Mouse (Mus musculus) embryonic facial prominence, embryonic 11.5 days (tissue): ENCODE results near the gene Med4. TPM values are rescaled to one million over a fixed set of nuclear protein-coding genes. Genes with fewer than 3 reads are reported as not detected.
A peak's percentile ranks its signal among the peaks of the same experiment; 100 is the strongest.

Source experiments
- ATAC-seq: fragments of 200-750 bp; cut with Nextera tagmentation; replicated peaks from 2 replicates; pipeline ENCODE4 v1.8.0; 2017; ENCODE audit warnings: low read depth; ENCODE audit not compliant: insufficient number of reproducible peaks, low FRiP score, low TSS enrichment
- DNase-seq: peaks from one replicate; pipeline ENCODE4 v3.0.0-alpha.2; 2015; ENCODE audit warnings: low spot score
- H3K27ac ChIP-seq: fragments of 300-500 bp; sonication (generic); replicated peaks from 2 replicates; pipeline ENCODE4 v1.5.1; 2014; ENCODE audit warnings: mild to moderate bottlenecking, low read depth, low read length, control low read depth
- H3K27me3 ChIP-seq: fragments of 300-500 bp; sonication (generic); 2 replicates; pipeline ENCODE4 v1.6.1; 2014; ENCODE audit warnings: mild to moderate bottlenecking, low read length, moderate library complexity, mixed read lengths; ENCODE audit not compliant: control insufficient read depth, insufficient read depth
- H3K36me3 ChIP-seq: fragments of 300-500 bp; sonication (generic); replicated peaks from 2 replicates; pipeline ENCODE4 v1.6.1; 2014; ENCODE audit warnings: low read depth, mild to moderate bottlenecking, low read length, moderate library complexity, mixed read lengths; ENCODE audit not compliant: control insufficient read depth, insufficient read depth
- H3K4me1 ChIP-seq: fragments of 300-500 bp; sonication (generic); 2 replicates; pipeline ENCODE4 v1.6.1; 2014; ENCODE audit warnings: low read length, mixed read lengths; ENCODE audit not compliant: control insufficient read depth, insufficient read depth
- H3K4me2 ChIP-seq: fragments of 300-500 bp; sonication (generic); 2 replicates; pipeline ENCODE4 v1.6.1; 2014; ENCODE audit warnings: low read depth, mild to moderate bottlenecking, control low read depth, low read length, moderate library complexity
- H3K4me3 ChIP-seq: fragments of 300-500 bp; sonication (generic); 2 replicates; pipeline ENCODE4 v1.5.1; 2014; ENCODE audit warnings: low read depth, low read length, control low read depth
- H3K9ac ChIP-seq: fragments of 300-500 bp; sonication (generic); replicated peaks from 2 replicates; pipeline ENCODE4 v1.6.1; 2014; ENCODE audit warnings: mild to moderate bottlenecking, control low read depth, low read length
- H3K9me3 ChIP-seq: fragments of 300-500 bp; sonication (generic); replicated peaks from 2 replicates; pipeline ENCODE4 v1.6.1; 2016; ENCODE audit warnings: mild to moderate bottlenecking, low read length, inconsistent platforms, mixed read lengths; ENCODE audit not compliant: control insufficient read depth
- WGBS: fragments of 180-500 bp; shearing (Covaris S2); extraction: QIAGEN DNeasy Blood & Tissue Kit; methylation state at CpG from one replicate; pipeline ENCODE4 v1.1.7; 2014; 5-methylcytosine and 5-hydroxymethylcytosine counted together
- polyA plus RNA-seq: library from polyadenylated mRNA; unstranded; fragments of >200 nt; fragmentation: Nextera tagmentation; extraction: Ambion mirVana; gene quantifications from 2 replicates; pipeline ENCODE4 v1.2.1, GENCODE M21; 2014

Gene Med4
- polyA plus RNA-seq, 1 experiment from 2014 or later: 113 TPM

- Histone ChIP-seq H3K27ac (0 out of 2 replicates have a peak overlapping the region, but pooled peaks have one; percentile 53), H3K4me1 (no peaks in the 10 kb centered on the region), H3K4me3 (peak overlapping the region; percentile 89), H3K36me3 (no peaks in the 10 kb centered on the region; the same call in 1 of the 2 replicates), H3K4me2 (peak overlapping the region; percentile 38), H3K9me3 (no peaks in the 10 kb centered on the region), H3K27me3 (no peaks in the 10 kb centered on the region), H3K9ac (peak overlapping the region; percentile 91)
- WGBS: 3% methylated on average over 61 of the region's 61 CpGs
- DNase-seq (peak; percentile 97), ATAC-seq (peak; percentile 93)
Observed at GRCm38 (mm10) chr14:73552341-73553121, 42.7 kb downstream of the Med4 start.

- H3K4me1 ChIP-seq: no peaks in the 10 kb centered on the region
- no peaks in the 10 kb centered on the region for H3K9me3 ChIP-seq
- no peaks in the 10 kb centered on the region for H3K27me3 ChIP-seq
- H3K4me3 ChIP-seq: peak overlapping the region; percentile 89
- DNase-seq (peak; percentile 18), ATAC-seq (peak; percentile 56; the same call in 1 of the 2 replicates)
- 2% methylated on average over 10 of the region's 10 CpGs for WGBS
- H3K9ac ChIP-seq: peak overlapping the region; percentile 91
- H3K27ac ChIP-seq: no peak overlapping the region
- peak overlapping the region; percentile 38 for H3K4me2 ChIP-seq
- no peaks in the 10 kb centered on the region; the same call in 1 of the 2 replicates for H3K36me3 ChIP-seq
Observed at GRCm38 (mm10) chr14:73553122-73553696, 43.4 kb downstream of the Med4 start.

Other genes with a start within 250 kb of the Med4 start
- 25.6 and 26.2 TPM in 2 replicates for gene Rb1, start 184.2 kb upstream of the Med4 start, polyA plus RNA-seq
- 378 and 386 TPM in 2 replicates for gene Itm2b, start 124.7 kb upstream of the Med4 start, polyA plus RNA-seq
- gene Sucla2, start 15.3 kb downstream of the Med4 start, polyA plus RNA-seq: 126 and 134 TPM in 2 replicates
- 9.8 and 10.0 TPM in 2 replicates for gene Nudt15, start 38.2 kb downstream of the Med4 start, polyA plus RNA-seq
- not detected in 2 replicates for gene Gm21750, start 151.2 kb downstream of the Med4 start, polyA plus RNA-seq